Mouse (Mus musculus) forebrain, embryonic 11.5 days (tissue): ENCODE data around the gene Spem2. TPM values are rescaled to one million over a fixed set of nuclear protein-coding genes. Genes with fewer than 3 reads are reported as not detected.

Experiments
- ATAC-seq: fragments of 200-750 bp; cut with Nextera tagmentation; replicated peaks from 2 replicates; pipeline ENCODE4 v1.8.0; 2017; ENCODE audit warnings: moderate TSS enrichment; ENCODE audit not compliant: low FRiP score
- DNase-seq: peaks from one replicate; pipeline ENCODE4 v3.0.0-alpha.2; 2017; ENCODE audit warnings: low spot score
- H3K27ac ChIP-seq: fragments of 300-500 bp; sonication (generic); 2 replicates; pipeline ENCODE4 v1.5.1; 2014; ENCODE audit warnings: low read depth, low read length
- H3K27me3 ChIP-seq: fragments of 300-500 bp; sonication (generic); 2 replicates; pipeline ENCODE4 v1.6.1; 2014; ENCODE audit warnings: mild to moderate bottlenecking, low read length, mixed read lengths; ENCODE audit not compliant: control insufficient read depth, insufficient read depth
- H3K36me3 ChIP-seq: fragments of 300-500 bp; sonication (generic); 2 replicates; pipeline ENCODE4 v1.6.1; 2014; ENCODE audit warnings: mild to moderate bottlenecking, low read length, moderate library complexity, mixed read lengths; ENCODE audit not compliant: control insufficient read depth, insufficient read depth
- H3K4me1 ChIP-seq: fragments of 300-500 bp; sonication (generic); replicated peaks from 2 replicates; pipeline ENCODE4 v1.6.1; 2014; ENCODE audit warnings: low read length, mixed read lengths; ENCODE audit not compliant: control insufficient read depth, insufficient read depth
- H3K4me2 ChIP-seq: fragments of 300-500 bp; sonication (generic); 2 replicates; pipeline ENCODE4 v1.6.1; 2014; ENCODE audit warnings: low read depth, mild to moderate bottlenecking, low read length, moderate library complexity, mixed read lengths; ENCODE audit not compliant: severe bottlenecking
- H3K4me3 ChIP-seq: fragments of 300-500 bp; sonication (generic); 2 replicates; pipeline ENCODE4 v1.5.1; 2014; ENCODE audit warnings: low read depth, low read length
- H3K9ac ChIP-seq: fragments of 300-500 bp; sonication (generic); 2 replicates; pipeline ENCODE4 v1.6.1; 2014; ENCODE audit warnings: low read length
- H3K9me3 ChIP-seq: fragments of 300-500 bp; sonication (generic); 2 replicates; pipeline ENCODE4 v1.6.1; 2016; ENCODE audit warnings: low read length, mixed read lengths; ENCODE audit not compliant: control insufficient read depth
- WGBS: fragments of 180-500 bp; shearing (Covaris S2); extraction: QIAGEN DNeasy Blood & Tissue Kit; methylation state at CpG from one replicate; pipeline ENCODE4 v1.1.7; 2014; 5-methylcytosine and 5-hydroxymethylcytosine counted together
- polyA plus RNA-seq: library from polyadenylated mRNA; unstranded; fragments of >200 nt; fragmentation: Nextera tagmentation; extraction: Ambion mirVana; gene quantifications from 2 replicates; pipeline ENCODE4 v1.2.1, GENCODE M21; 2014

Gene Spem2
- polyA plus RNA-seq, 1 experiment from 2014 or later = not detected

- Histone ChIP-seq H3K36me3 (no peaks in the 10 kb centered on the region), H3K27ac (no peak within 1 kb of the TSS), H3K4me2 (no peak within 1 kb of the TSS), H3K4me1 (peaks cover 35% of the 10 kb centered on the region), H3K27me3 (peaks cover 44% of the 10 kb centered on the region), H3K9ac (no peak within 1 kb of the TSS), H3K9me3 (no peaks in the 10 kb centered on the region; the same call in 1 of the 2 replicates), H3K4me3 (no peak within 1 kb of the TSS; the same call in 1 of the 2 replicates)
- WGBS = 5% methylated on average over 29 of the region's 29 CpGs
- DNase-seq = no peak
- ATAC-seq = no peak
Measured at GRCm38 (mm10) chr11:69804972-69805909, 13.0 kb downstream of the Spem2 start, which contains the start of gene Tmem102. Gene Tmem102 (minus strand): TSS chr11:69805624.

- no peak for ATAC-seq
- no peak for DNase-seq
- Histone ChIP-seq H3K4me3 (no peak overlapping the region; the same call in 1 of the 2 replicates), H3K27me3 (peaks cover 44% of the 10 kb centered on the region), H3K9me3 (no peaks in the 10 kb centered on the region; the same call in 1 of the 2 replicates), H3K4me2 (no peak overlapping the region), H3K27ac (no peak overlapping the region), H3K36me3 (no peaks in the 10 kb centered on the region), H3K9ac (no peak overlapping the region), H3K4me1 (peaks cover 35% of the 10 kb centered on the region)
- 5% methylated on average over 12 of the region's 12 CpGs for WGBS
Measured at GRCm38 (mm10) chr11:69804652-69804940, 13.7 kb downstream of the Spem2 start.

GRCm38 (mm10) chr11:69803786-69804651 is 14.2 kb downstream of the Spem2 start:
- Histone ChIP-seq H3K4me1 (peaks cover 40% of the 10 kb centered on the region), H3K9me3 (no peaks in the 10 kb centered on the region; the same call in 1 of the 2 replicates), H3K27ac (no peak overlapping the region), H3K4me3 (peak overlapping the region; percentile 49), H3K9ac (peak overlapping the region; percentile 49), H3K4me2 (peak overlapping the region; percentile 94), H3K36me3 (no peaks in the 10 kb centered on the region), H3K27me3 (peaks cover 44% of the 10 kb centered on the region)
- ATAC-seq = peak; percentile 24
- 1% methylated on average over 60 of the region's 60 CpGs for WGBS
- DNase-seq = peak; percentile 81

- Histone ChIP-seq H3K4me1 (peaks cover 43% of the 10 kb centered on the region), H3K27me3 (peaks cover 44% of the 10 kb centered on the region), H3K9me3 (no peaks in the 10 kb centered on the region; the same call in 1 of the 2 replicates), H3K27ac (no peak overlapping the region), H3K36me3 (no peaks in the 10 kb centered on the region), H3K4me3 (peak overlapping the region; percentile 49), H3K9ac (peak overlapping the region; percentile 68), H3K4me2 (peak overlapping the region; percentile 94)
- ATAC-seq (peak; percentile 9; the same call in 1 of the 2 replicates), DNase-seq (no peak)
- 0% methylated on average over 12 of the region's 12 CpGs for WGBS
Measured at GRCm38 (mm10) chr11:69803328-69803727, 14.9 kb downstream of the Spem2 start.

- Histone ChIP-seq H3K9ac (peak overlapping the region; percentile 68), H3K27ac (no peak overlapping the region), H3K4me1 (peaks cover 43% of the 10 kb centered on the region), H3K36me3 (no peaks in the 10 kb centered on the region), H3K27me3 (peaks cover 44% of the 10 kb centered on the region), H3K4me2 (peak overlapping the region; percentile 94), H3K9me3 (no peaks in the 10 kb centered on the region; the same call in 1 of the 2 replicates), H3K4me3 (peak overlapping the region; percentile 49)
- 0% methylated on average over 33 of the region's 33 CpGs for WGBS
- peak; percentile 90 for DNase-seq
- no peak for ATAC-seq
Measured at GRCm38 (mm10) chr11:69802648-69803105, 15.6 kb downstream of the Spem2 start.

- H3K4me3 ChIP-seq = peak within 1 kb of the TSS; percentile 49
- H3K36me3 ChIP-seq = no peaks in the 10 kb centered on the region
- DNase-seq = no peak
- WGBS = 1% methylated on average over 31 of the region's 33 CpGs
- no peaks in the 10 kb centered on the region; the same call in 1 of the 2 replicates for H3K9me3 ChIP-seq
- H3K27me3 ChIP-seq = peaks cover 47% of the 10 kb centered on the region
- peak within 1 kb of the TSS; percentile 94 for H3K4me2 ChIP-seq
- 0 out of 2 replicates have a peak, but pooled peaks have one; percentile 6 for ATAC-seq
- peak within 1 kb of the TSS; percentile 73 for H3K9ac ChIP-seq
- H3K4me1 ChIP-seq = peaks cover 43% of the 10 kb centered on the region
- peak within 1 kb of the TSS; percentile 67 for H3K27ac ChIP-seq
Measured at GRCm38 (mm10) chr11:69801379-69801977, 16.8 kb downstream of the Spem2 start, which contains the start of gene Fgf11. Gene Fgf11 (minus strand): TSS chr11:69801857.

- H3K4me2 ChIP-seq = peak overlapping the region; percentile 87
Measured at GRCm38 (mm10) chr11:69800392-69801197, 17.7 kb downstream of the Spem2 start.

More at GRCm38 (mm10) chr11:69800392-69801197, 17.7 kb downstream of the Spem2 start:
- Histone ChIP-seq H3K9me3 (no peaks in the 10 kb centered on the region), H3K27ac (peak overlapping the region; percentile 67), H3K9ac (peak overlapping the region; percentile 73), H3K36me3 (no peaks in the 10 kb centered on the region), H3K4me3 (peak overlapping the region; percentile 49), H3K4me1 (peaks cover 48% of the 10 kb centered on the region), H3K27me3 (peaks cover 46% of the 10 kb centered on the region)
- ATAC-seq = peak; percentile 73
- peak; percentile 87 for DNase-seq
- WGBS = under 1% methylated on average over 35 of the region's 36 CpGs
